Mouse (Mus musculus) ES-Bruce4 (cell line): ENCODE data around the gene Trio. TPM values are rescaled to one million over a fixed set of nuclear protein-coding genes. Genes with fewer than 3 reads are reported as not detected.

Source experiments
- H3K27ac ChIP-seq: 2 replicates; pipeline ENCODE4 v1.5.1; 2012; ENCODE audit warnings: low read length, inconsistent platforms; ENCODE audit not compliant: insufficient read depth
- H3K27me3 ChIP-seq: 2 replicates; pipeline ENCODE4 v1.6.1; 2012; ENCODE audit warnings: mild to moderate bottlenecking, low read length, inconsistent platforms; ENCODE audit not compliant: control insufficient read depth, poor library complexity, insufficient read depth, severe bottlenecking
- H3K36me3 ChIP-seq: 2 replicates; pipeline ENCODE4 v1.6.1; 2012; ENCODE audit warnings: inconsistent platforms, mild to moderate bottlenecking, low read length, moderate library complexity; ENCODE audit not compliant: control insufficient read depth, poor library complexity, insufficient read depth, severe bottlenecking
- H3K4me1 ChIP-seq: one replicate; pipeline ENCODE4 v1.8.1; 2011; ENCODE audit warnings: low read length; ENCODE audit not compliant: control insufficient read depth, insufficient read depth
- H3K4me3 ChIP-seq: 2 replicates; pipeline ENCODE4 v1.5.1; 2011; ENCODE audit warnings: low read depth, mild to moderate bottlenecking, low read length
- H3K9ac ChIP-seq: 2 replicates; pipeline ENCODE4 v1.6.1; 2012; ENCODE audit warnings: low read depth, mild to moderate bottlenecking, inconsistent platforms; ENCODE audit not compliant: poor library complexity, severe bottlenecking
- H3K9me3 ChIP-seq: replicated peaks from 2 replicates; pipeline ENCODE4 v1.6.1; 2012; ENCODE audit warnings: mild to moderate bottlenecking, low read length, inconsistent platforms; ENCODE audit not compliant: control insufficient read depth, poor library complexity, insufficient read depth, severe bottlenecking
- CTCF ChIP-seq: IDR thresholded peaks from one replicate; pipeline ENCODE4 v1.8.1; 2011; ENCODE audit warnings: low read depth, low read length
- EP300 ChIP-seq: IDR thresholded peaks from 2 replicates; pipeline ENCODE4 v1.6.1; 2011; ENCODE audit warnings: low read depth, low read length; ENCODE audit not compliant: insufficient read depth
- POLR2A ChIP-seq: IDR thresholded peaks from one replicate; pipeline ENCODE4 v1.8.1; 2011; ENCODE audit warnings: low read length; ENCODE audit not compliant: insufficient read depth
- polyA plus RNA-seq: library from polyadenylated mRNA; stranded (reverse); fragments of >200 nt; gene quantifications from 2 replicates; pipeline ENCODE4 v1.2.4, GENCODE M21; 2011; ENCODE audit warnings: low read depth; ENCODE audit not compliant: missing spikeins, insufficient read depth, insufficient read length

Trio gene
- polyA plus RNA-seq, 1 experiment, result 62.2 TPM

DNA sequence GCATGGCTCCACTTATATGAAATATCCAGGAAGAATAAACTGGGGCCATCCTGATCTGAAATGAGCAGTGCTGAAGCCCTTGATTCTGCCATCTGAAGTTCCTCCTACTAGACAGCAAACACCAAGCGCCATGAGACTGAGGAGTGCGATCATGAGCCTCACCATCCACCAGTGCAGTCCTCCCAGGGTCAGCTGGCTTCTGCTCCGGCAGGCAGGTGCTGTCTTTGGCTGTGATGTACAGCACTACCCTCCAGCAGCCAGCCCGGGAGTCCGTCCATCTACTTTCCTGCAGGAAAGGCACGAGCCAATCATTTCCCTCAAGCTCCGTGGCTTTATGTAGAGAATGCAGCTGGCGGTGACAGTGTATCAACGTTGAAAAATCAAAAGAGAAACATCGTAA lies 10.0 kb upstream of the Trio start:
- no peak overlapping the region for H3K4me3 ChIP-seq
- H3K27me3 ChIP-seq, result peaks cover 2% of the 10 kb centered on the region; the same call in 1 of the 2 replicates
- H3K4me1 ChIP-seq, result no peaks in the 10 kb centered on the region
- no peak overlapping the region for H3K9ac ChIP-seq
- no peak overlapping the region for H3K27ac ChIP-seq
- TF ChIP-seq CTCF (no peak), EP300 (no peak), POLR2A (no peak)
- H3K9me3 ChIP-seq, result no peaks in the 10 kb centered on the region
- H3K36me3 ChIP-seq, result no peaks in the 10 kb centered on the region

DNA sequence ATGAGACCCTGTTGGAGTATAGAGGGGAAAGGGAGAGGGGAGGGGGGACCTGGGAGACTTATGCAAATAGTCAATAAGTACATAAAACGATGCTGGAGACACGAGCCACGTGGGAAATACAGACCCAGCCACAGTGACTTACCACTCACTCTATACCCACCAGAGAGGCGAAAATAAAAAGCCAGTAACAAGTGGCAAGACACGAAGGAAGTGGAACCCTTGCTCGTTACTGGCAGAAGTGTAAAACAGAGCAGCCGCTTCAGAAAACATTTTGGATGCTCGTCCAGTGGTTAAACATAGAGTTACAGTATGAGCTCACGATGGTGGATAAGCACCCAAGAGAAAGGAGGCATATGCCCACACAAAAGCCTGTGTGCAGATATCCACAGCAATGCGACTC lies 9.0 kb upstream of the Trio start:
- Histone ChIP-seq H3K9ac (no peak overlapping the region), H3K4me1 (no peaks in the 10 kb centered on the region), H3K4me3 (no peak overlapping the region), H3K27ac (no peak overlapping the region), H3K36me3 (no peaks in the 10 kb centered on the region), H3K9me3 (no peaks in the 10 kb centered on the region), H3K27me3 (peaks cover 2% of the 10 kb centered on the region; the same call in 1 of the 2 replicates)
- TF ChIP-seq CTCF (no peak), POLR2A (no peak), EP300 (no peak)

DNA sequence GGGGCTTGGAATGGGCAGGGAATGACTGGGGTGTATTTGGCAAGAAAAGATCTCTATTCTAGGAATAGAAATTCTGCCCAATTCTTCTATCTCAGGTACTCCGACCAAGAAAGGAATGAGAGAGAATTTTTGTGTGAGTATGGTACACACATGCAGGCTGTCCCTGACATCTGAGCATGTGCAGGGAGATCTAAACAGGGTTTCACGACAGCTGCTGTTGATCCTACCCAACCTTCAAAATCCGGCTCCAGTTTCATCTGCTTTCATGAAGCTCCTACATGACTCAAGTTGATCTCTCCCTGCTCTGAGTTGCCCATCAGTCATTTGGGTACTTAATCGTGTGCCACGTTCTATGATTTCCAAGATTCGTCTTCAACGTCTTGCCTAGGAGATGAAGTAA lies 3.7 kb upstream of the Trio start:
- Histone ChIP-seq H3K27me3 (peaks cover 4% of the 10 kb centered on the region; the same call in 1 of the 2 replicates), H3K27ac (no peak overlapping the region), H3K4me3 (no peak overlapping the region), H3K9ac (no peak overlapping the region), H3K9me3 (no peaks in the 10 kb centered on the region), H3K4me1 (no peaks in the 10 kb centered on the region), H3K36me3 (no peaks in the 10 kb centered on the region)
- TF ChIP-seq EP300, result no peak
- TF ChIP-seq POLR2A, result no peak
- no peak for TF ChIP-seq CTCF

DNA sequence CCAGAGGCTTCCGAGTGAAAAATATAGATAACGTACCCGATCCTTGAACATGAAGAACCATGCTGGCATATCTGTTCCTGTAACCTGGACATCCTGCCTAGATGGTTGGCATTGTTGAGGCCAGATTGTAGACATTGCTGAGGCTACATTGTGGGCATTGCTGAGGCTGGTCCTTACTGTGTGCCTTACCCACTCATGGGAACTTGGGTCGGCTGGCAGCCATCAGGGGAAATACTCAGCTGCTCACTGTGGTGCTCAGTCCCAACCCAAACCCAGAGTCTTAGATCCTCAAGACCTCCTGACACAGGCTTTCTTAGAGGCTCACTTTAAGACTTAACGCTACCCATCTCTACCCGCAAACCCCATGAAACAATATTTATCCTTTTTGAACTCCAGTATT lies 2.9 kb upstream of the Trio start:
- H3K9me3 ChIP-seq, result no peaks in the 10 kb centered on the region
- no peak for TF ChIP-seq POLR2A
- TF ChIP-seq CTCF, result no peak
- TF ChIP-seq EP300, result no peak
- no peaks in the 10 kb centered on the region for H3K4me1 ChIP-seq
- peaks cover 8% of the 10 kb centered on the region for H3K27me3 ChIP-seq
- H3K4me3 ChIP-seq, result no peak overlapping the region
- H3K36me3 ChIP-seq, result no peaks in the 10 kb centered on the region
- H3K27ac ChIP-seq, result no peak overlapping the region
- H3K9ac ChIP-seq, result no peak overlapping the region

DNA sequence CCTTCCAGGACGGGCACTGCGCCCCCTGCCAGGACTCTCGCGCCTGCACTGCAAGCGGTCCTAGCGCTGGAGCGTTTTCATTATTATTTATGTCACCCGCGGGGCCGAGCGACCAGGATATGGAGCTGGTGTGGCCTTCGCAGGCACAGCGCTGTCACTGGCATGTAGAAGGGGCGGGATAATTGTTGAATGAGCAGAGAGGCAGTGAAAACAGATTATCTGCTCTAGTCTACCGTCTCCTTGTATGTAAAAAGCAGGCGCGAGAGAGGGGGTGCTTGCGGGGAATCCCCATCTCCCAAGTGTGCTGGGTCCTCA lies 476 bp upstream of the Trio start:
- Histone ChIP-seq H3K4me3 (peak overlapping the region; percentile 67), H3K9ac (no peak overlapping the region), H3K36me3 (no peaks in the 10 kb centered on the region), H3K9me3 (no peaks in the 10 kb centered on the region), H3K27me3 (peaks cover 14% of the 10 kb centered on the region), H3K27ac (no peak overlapping the region), H3K4me1 (no peaks in the 10 kb centered on the region)
- TF ChIP-seq POLR2A (no peak), CTCF (peak; percentile 43), EP300 (no peak)

DNA sequence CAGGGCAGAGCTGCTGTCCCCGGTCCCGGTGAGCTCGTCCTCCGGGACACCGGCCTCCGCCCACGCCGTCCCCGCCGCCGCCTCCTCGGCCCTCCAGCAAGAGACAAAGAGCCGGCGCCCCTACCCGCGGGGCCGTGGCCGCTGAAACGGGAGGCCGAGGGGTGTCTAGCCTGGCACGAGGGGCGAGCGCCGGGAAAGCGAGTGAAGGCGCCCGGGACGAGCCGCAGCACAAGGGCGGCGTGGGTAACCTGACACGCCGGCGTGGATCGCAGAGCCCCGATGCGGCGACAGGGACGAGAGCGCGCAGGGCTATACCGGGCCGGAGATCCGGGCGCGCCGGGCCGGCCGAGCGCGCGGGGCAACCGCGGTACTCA lies 696 bp downstream of the Trio start:
- TF ChIP-seq POLR2A (no peak), CTCF (no peak), EP300 (no peak)
- Histone ChIP-seq H3K36me3 (no peaks in the 10 kb centered on the region), H3K4me1 (no peaks in the 10 kb centered on the region), H3K27ac (no peak overlapping the region), H3K27me3 (peaks cover 14% of the 10 kb centered on the region), H3K9me3 (no peaks in the 10 kb centered on the region), H3K9ac (peak overlapping the region; percentile 80), H3K4me3 (peak overlapping the region; percentile 74)
